Mouse (Mus musculus) spleen, adult 2 months (tissue): ENCODE results near the gene Wdr62.

ENCODE experiments used
- CTCF ChIP-seq: fragments of 200-500 bp; IDR thresholded peaks from 2 replicates; pipeline ENCODE4 v1.5.1; 2011; ENCODE audit warnings: mild to moderate bottlenecking, inconsistent platforms; ENCODE audit not compliant: insufficient read depth, insufficient read length, insufficient replicate concordance; ENCODE audit errors: extremely low read depth
- POLR2A ChIP-seq: fragments of 200-500 bp; IDR thresholded peaks from 2 replicates; pipeline ENCODE4 v1.6.1; 2011; ENCODE audit warnings: low read depth, low read length, inconsistent platforms

DNA sequence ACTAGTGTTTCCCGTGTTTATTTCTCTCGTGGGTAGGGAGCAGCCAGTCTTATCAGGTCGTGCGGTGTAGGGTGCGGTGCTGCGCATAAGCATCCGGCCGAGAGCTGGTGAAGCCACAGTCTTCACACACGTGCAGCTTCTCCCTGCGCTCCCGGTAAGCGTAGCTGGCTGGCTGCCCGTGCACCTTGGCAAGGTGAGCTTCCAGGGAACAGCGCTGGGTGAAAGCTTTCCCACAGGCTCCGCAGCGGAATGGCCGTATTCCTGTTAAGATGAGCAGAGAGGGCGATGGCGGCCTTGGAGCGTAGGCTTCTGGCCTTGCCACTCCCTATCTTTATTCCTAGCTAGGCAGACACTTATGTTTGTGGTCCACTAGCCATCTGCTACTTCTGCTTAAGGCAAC lies 46.8 kb downstream of the Wdr62 start:
- no peak for TF ChIP-seq CTCF
- no peak for TF ChIP-seq POLR2A
